Mouse (Mus musculus): Measurements from ENCODE around the gene Usp2. TPM values are rescaled to one million over a fixed set of nuclear protein-coding genes. Genes with fewer than 3 reads are reported as not detected.

Gene Usp2
- polyA plus RNA-seq (2014; fragmentation: Nextera tagmentation; extraction: Ambion mirVana), result 73.5 and 80.7 TPM in 2 replicates

GRCm38 (mm10) chr9:44066785-44067225 lies at the start of gene Usp2:
Gene Usp2 (plus strand): TSS chr9:44067021.
- Histone ChIP-seq H3K9me3 (ENCODE audit: control insufficient read depth, low read length) (no peaks in the 10 kb centered on the region), H3K4me1 (ENCODE audit: control insufficient read depth in 2 of 2, insufficient read depth in 2 of 2, low read length in 2 of 2) (peaks cover 23 to 34% of the 10 kb centered on the region in 2 experiments), H3K27me3 (ENCODE audit: control insufficient read depth, insufficient read depth, low read length) (no peaks in the 10 kb centered on the region), H3K4me3 (ENCODE audit: control insufficient read depth in 1 of 2, insufficient read depth in 1 of 2, low read depth in 1 of 2, low read length in 2 of 2) (peak within 1 kb of the TSS; percentile 54 to 85), H3K4me2 (ENCODE audit: low read length) (peak within 1 kb of the TSS; percentile 93), H3K36me3 (ENCODE audit: control insufficient read depth, insufficient read depth, low read length) (no peaks in the 10 kb centered on the region), H3K9ac (ENCODE audit: low read length) (peak within 1 kb of the TSS; percentile 76), H3K27ac (replicated peaks in 1 of 2; ENCODE audit: control insufficient read depth in 1 of 2, insufficient read depth in 1 of 2, low read depth in 2 of 2, low read length in 2 of 2) (peak within 1 kb of the TSS; percentile 63 to 75)
- peak; percentile 93 for ATAC-seq (ENCODE audit: insufficient number of reproducible peaks, insufficient read depth, low FRiP score, low read depth)
- under 1% methylated on average over 38 of the region's 38 CpGs for WGBS

GRCm38 (mm10) chr9:44017846-44018245 lies 49.0 kb upstream of the Usp2 start:
- no peak for ATAC-seq (ENCODE audit: insufficient number of reproducible peaks, insufficient read depth, low FRiP score, low read depth)
- peaks cover 0 to under 1% of the 10 kb centered on the region in 2 experiments; a peak in 2 of 4 replicates for H3K4me1 ChIP-seq (ENCODE audit: control insufficient read depth in 2 of 2, insufficient read depth in 2 of 2, low read length in 2 of 2)
- no peaks in the 10 kb centered on the region for H3K36me3 ChIP-seq (ENCODE audit: control insufficient read depth, insufficient read depth, low read length)
- H3K9ac ChIP-seq (ENCODE audit: low read length), result no peak overlapping the region
- WGBS, result 70% methylated on average over 5 of the region's 5 CpGs
- no peak overlapping the region for H3K4me3 ChIP-seq (ENCODE audit: control insufficient read depth in 1 of 2, insufficient read depth in 1 of 2, low read depth in 1 of 2, low read length in 2 of 2)
- H3K4me2 ChIP-seq (ENCODE audit: low read length), result no peak overlapping the region
- H3K27ac ChIP-seq (replicated peaks in 1 of 2; ENCODE audit: control insufficient read depth in 1 of 2, insufficient read depth in 1 of 2, low read depth in 2 of 2, low read length in 2 of 2), result no peak overlapping the region
- no peaks in the 10 kb centered on the region for H3K27me3 ChIP-seq (ENCODE audit: control insufficient read depth, insufficient read depth, low read length)
- H3K9me3 ChIP-seq (ENCODE audit: control insufficient read depth, low read length), result no peaks in the 10 kb centered on the region

GRCm38 (mm10) chr9:44020001-44020400 lies 46.8 kb upstream of the Usp2 start:
- WGBS, result 66% methylated on average over 7 of the region's 7 CpGs
- no peak overlapping the region for H3K4me2 ChIP-seq (ENCODE audit: low read length)
- ATAC-seq (ENCODE audit: insufficient number of reproducible peaks, insufficient read depth, low FRiP score, low read depth), result no peak

GRCm38 (mm10) chr9:44022100-44022847 lies 44.5 kb upstream of the Usp2 start:
- H3K4me2 ChIP-seq (ENCODE audit: low read length), result no peak overlapping the region
- no peaks in the 10 kb centered on the region for H3K27me3 ChIP-seq (ENCODE audit: control insufficient read depth, insufficient read depth, low read length)
- no peaks in the 10 kb centered on the region for H3K36me3 ChIP-seq (ENCODE audit: control insufficient read depth, insufficient read depth, low read length)
- H3K4me3 ChIP-seq (ENCODE audit: control insufficient read depth in 1 of 2, insufficient read depth in 1 of 2, low read depth in 1 of 2, low read length in 2 of 2), result no peak overlapping the region
- WGBS, result 69% methylated on average over 8 of the region's 8 CpGs
- ATAC-seq (ENCODE audit: insufficient number of reproducible peaks, insufficient read depth, low FRiP score, low read depth), result no peak
- H3K4me1 ChIP-seq (ENCODE audit: control insufficient read depth in 2 of 2, insufficient read depth in 2 of 2, low read length in 2 of 2), result no peaks in the 10 kb centered on the region
- no peak overlapping the region for H3K9ac ChIP-seq (ENCODE audit: low read length)
- no peak overlapping the region for H3K27ac ChIP-seq (replicated peaks in 1 of 2; ENCODE audit: control insufficient read depth in 1 of 2, insufficient read depth in 1 of 2, low read depth in 2 of 2, low read length in 2 of 2)
- no peaks in the 10 kb centered on the region for H3K9me3 ChIP-seq (ENCODE audit: control insufficient read depth, low read length)

More at GRCm38 (mm10) chr9:44020001-44020400, 46.8 kb upstream of the Usp2 start:
- no peaks in the 10 kb centered on the region for H3K9me3 ChIP-seq (ENCODE audit: control insufficient read depth, low read length)
- H3K4me1 ChIP-seq (ENCODE audit: control insufficient read depth in 2 of 2, insufficient read depth in 2 of 2, low read length in 2 of 2), result no peaks in the 10 kb centered on the region
- no peak overlapping the region for H3K4me3 ChIP-seq (ENCODE audit: control insufficient read depth in 1 of 2, insufficient read depth in 1 of 2, low read depth in 1 of 2, low read length in 2 of 2)
- no peaks in the 10 kb centered on the region for H3K27me3 ChIP-seq (ENCODE audit: control insufficient read depth, insufficient read depth, low read length)
- no peak overlapping the region for H3K27ac ChIP-seq (replicated peaks in 1 of 2; ENCODE audit: control insufficient read depth in 1 of 2, insufficient read depth in 1 of 2, low read depth in 2 of 2, low read length in 2 of 2)
- H3K36me3 ChIP-seq (ENCODE audit: control insufficient read depth, insufficient read depth, low read length), result no peaks in the 10 kb centered on the region
- no peak overlapping the region for H3K9ac ChIP-seq (ENCODE audit: low read length)

GRCm38 (mm10) chr9:44024096-44024495 lies 42.7 kb upstream of the Usp2 start:
- ATAC-seq (ENCODE audit: insufficient number of reproducible peaks, insufficient read depth, low FRiP score, low read depth), result no peak
- H3K36me3 ChIP-seq (ENCODE audit: control insufficient read depth, insufficient read depth, low read length), result no peaks in the 10 kb centered on the region
- WGBS, result 81% methylated on average over 3 of the region's 3 CpGs

GRCm38 (mm10) chr9:44029580-44030236 lies 37.1 kb upstream of the Usp2 start:
- H3K4me2 ChIP-seq (ENCODE audit: low read length), result no peak overlapping the region
- 36% methylated on average over 5 of the region's 5 CpGs for WGBS
- peak; percentile 57; the same call in 1 of the 2 replicates for ATAC-seq (ENCODE audit: insufficient number of reproducible peaks, insufficient read depth, low FRiP score, low read depth)
- H3K4me1 ChIP-seq (ENCODE audit: control insufficient read depth in 2 of 2, insufficient read depth in 2 of 2, low read length in 2 of 2), result no peaks in the 10 kb centered on the region
- no peak overlapping the region for H3K9ac ChIP-seq (ENCODE audit: low read length)
- H3K9me3 ChIP-seq (ENCODE audit: control insufficient read depth, low read length), result no peaks in the 10 kb centered on the region
- no peaks in the 10 kb centered on the region for H3K36me3 ChIP-seq (ENCODE audit: control insufficient read depth, insufficient read depth, low read length)
- no peak overlapping the region for H3K4me3 ChIP-seq (ENCODE audit: control insufficient read depth in 1 of 2, insufficient read depth in 1 of 2, low read depth in 1 of 2, low read length in 2 of 2)
- peak overlapping the region; percentile 24 to 37; a peak in 2 of 4 replicates for H3K27ac ChIP-seq (replicated peaks in 1 of 2; ENCODE audit: control insufficient read depth in 1 of 2, insufficient read depth in 1 of 2, low read depth in 2 of 2, low read length in 2 of 2)
- no peaks in the 10 kb centered on the region for H3K27me3 ChIP-seq (ENCODE audit: control insufficient read depth, insufficient read depth, low read length)

More at GRCm38 (mm10) chr9:44024096-44024495, 42.7 kb upstream of the Usp2 start:
- Histone ChIP-seq H3K27ac (replicated peaks in 1 of 2; ENCODE audit: control insufficient read depth in 1 of 2, insufficient read depth in 1 of 2, low read depth in 2 of 2, low read length in 2 of 2) (no peak overlapping the region), H3K9ac (ENCODE audit: low read length) (no peak overlapping the region), H3K4me2 (ENCODE audit: low read length) (no peak overlapping the region), H3K27me3 (ENCODE audit: control insufficient read depth, insufficient read depth, low read length) (no peaks in the 10 kb centered on the region), H3K4me3 (ENCODE audit: control insufficient read depth in 1 of 2, insufficient read depth in 1 of 2, low read depth in 1 of 2, low read length in 2 of 2) (no peak overlapping the region), H3K4me1 (ENCODE audit: control insufficient read depth in 2 of 2, insufficient read depth in 2 of 2, low read length in 2 of 2) (no peaks in the 10 kb centered on the region), H3K9me3 (ENCODE audit: control insufficient read depth, low read length) (no peaks in the 10 kb centered on the region)

- H3K27me3 ChIP-seq (ENCODE audit: control insufficient read depth, insufficient read depth, low read length), result no peaks in the 10 kb centered on the region
- H3K9me3 ChIP-seq (ENCODE audit: control insufficient read depth, low read length), result no peaks in the 10 kb centered on the region
- H3K36me3 ChIP-seq (ENCODE audit: control insufficient read depth, insufficient read depth, low read length), result no peaks in the 10 kb centered on the region
- ATAC-seq (ENCODE audit: insufficient number of reproducible peaks, insufficient read depth, low FRiP score, low read depth), result no peak
- H3K27ac ChIP-seq (replicated peaks in 1 of 2; ENCODE audit: control insufficient read depth in 1 of 2, insufficient read depth in 1 of 2, low read depth in 2 of 2, low read length in 2 of 2), result no peak overlapping the region
- H3K4me2 ChIP-seq (ENCODE audit: low read length), result no peak overlapping the region
- H3K4me3 ChIP-seq (ENCODE audit: control insufficient read depth in 1 of 2, insufficient read depth in 1 of 2, low read depth in 1 of 2, low read length in 2 of 2), result no peak overlapping the region
- no peak overlapping the region for H3K9ac ChIP-seq (ENCODE audit: low read length)
- H3K4me1 ChIP-seq (ENCODE audit: control insufficient read depth in 2 of 2, insufficient read depth in 2 of 2, low read length in 2 of 2), result no peaks in the 10 kb centered on the region
- WGBS, result 90% methylated on average over 4 of the region's 4 CpGs
These were observed 36.2 kb upstream of the Usp2 start for GRCm38 (mm10) chr9:44030646-44031045.

Data from heart, embryonic 14.5 days (tissue).